14 mouse cellular contexts compared by ENCODE assay signal in genomic region chr8:109249256-109249655, GRCm38 (mm10).
DNase-seq lines count a peak whose midpoint lies in the region; ATAC-seq and TF ChIP-seq lines count a peak whose summit lies in the region.
"Had no signal": no experiment of that assay in that cellular context is flagged by ENCODE, and none has a peak within 500 bp of the region (broad histone marks: within the 10 kb centered on the region; RNA-seq: fewer than 3 reads in every experiment).

No protein-coding gene starts in this region.

- no peaks in the 10 kb centered on the region for H3K36me3 ChIP-seq in hindbrain, postnatal 0 days (ENCODE audit: insufficient read depth, low read length)
- H3K36me3 ChIP-seq: G1E; limb, embryonic 13.5 days had no signal

- H3K4me1 ChIP-seq in hindbrain, postnatal 0 days (ENCODE audit: insufficient read depth, low read length) = peaks cover 6% of the 10 kb centered on the region; the same call in 1 of the 2 replicates

- no peaks in the 10 kb centered on the region for H3K27me3 ChIP-seq in hindbrain, postnatal 0 days (ENCODE audit: insufficient read depth, low read length)
- H3K27me3 ChIP-seq: limb, embryonic 13.5 days had no signal

- peak overlapping the region; percentile 87 for H3K27ac ChIP-seq in hindbrain, postnatal 0 days
- H3K27ac ChIP-seq: heart, adult 2 months; limb, embryonic 13.5 days had no signal

- no peak for ATAC-seq in hindbrain, postnatal 0 days
- ATAC-seq: intestine, embryonic 16.5 days had no signal

- H3K4me3 ChIP-seq in hindbrain, postnatal 0 days (ENCODE audit: low read length) = peak overlapping the region; percentile 43
- H3K4me3 ChIP-seq: heart, adult 2 months; limb, embryonic 13.5 days had no signal

- intact Hi-C loops in heart, postnatal 10 days (cut with DNase I) = no loop called here

- H3K9me3 ChIP-seq in hindbrain, postnatal 0 days (ENCODE audit: low read length) = no peaks in the 10 kb centered on the region
- H3K9me3 ChIP-seq: limb, embryonic 13.5 days had no signal

- no peak for TF ChIP-seq CTCF in hindbrain, postnatal 0 days (IDR thresholded peaks at IDR 0.05; ENCODE audit: low read depth)

- peak overlapping the region; percentile 51 for H3K4me2 ChIP-seq in hindbrain, postnatal 0 days (ENCODE audit: low read depth, low read length)
- H3K4me2 ChIP-seq: limb, embryonic 13.5 days had no signal

- peak; percentile 64 for DNase-seq in heart, adult 11 months
- no peak for DNase-seq in heart, postnatal 10 days
- DNase-seq in retina, postnatal 1 day = peak; percentile 66
- DNase-seq in retina, embryonic 14.5 days (ENCODE audit: low spot score) = no peak
- DNase-seq in hindbrain, postnatal 0 days (ENCODE audit: low spot score) = peak; percentile 39
- peak; percentile 9 for DNase-seq in telencephalon, adult 2 months (ENCODE audit: low read depth, low spot score)
- DNase-seq in cerebellum, adult 9-11 months = no peak
- no peak for DNase-seq in kidney, postnatal 10 days
- DNase-seq: embryo, embryonic 11 days; heart, adult 2 months; kidney, postnatal 14 days had no signal

- 19% methylated on average over 12 of the region's 12 CpGs for WGBS in hindbrain, postnatal 0 days

- H3K9ac ChIP-seq in hindbrain, postnatal 0 days (replicated peaks; ENCODE audit: low read length) = peak overlapping the region; percentile 62
- H3K9ac ChIP-seq: limb, embryonic 13.5 days had no signal

Comparison
In these comparisons a context has a peak if more than half of its experiments do, and no peak if none do; other contexts are left out.
1. DNase-seq: peak in heart, adult 11 months (single experiment), retina, postnatal 1 day (single experiment), hindbrain, postnatal 0 days (single experiment) and telencephalon, adult 2 months (single experiment); none in heart, postnatal 10 days (0 of 2), retina, embryonic 14.5 days (single experiment), cerebellum, adult 9-11 months (single experiment) and kidney, postnatal 10 days (single experiment).